Mouse (Mus musculus) liver, postnatal 0 days (tissue): ENCODE measurements at regions not wholly inside any gene's neighbourhood (a gene's known extent, or its start where the extent isn't known, plus 50 kb on each side); places are given as distances from the start of the nearest gene placed in this dataset.

Experiments used
- ATAC-seq: fragments of 200-750 bp; cut with Nextera tagmentation; 2 replicates; pipeline ENCODE4 v1.8.0; 2017; ENCODE audit warnings: mild to moderate bottlenecking, moderate library complexity
- DNase-seq: peaks from one replicate; pipeline ENCODE4 v3.0.0-alpha.2; 2016
- H3K27ac ChIP-seq: fragments of 300-500 bp; sonication (generic); 2 replicates; pipeline ENCODE4 v1.5.1; 2014; ENCODE audit warnings: antibody characterized with exemption, moderate library complexity, mild to moderate bottlenecking, low read depth
- H3K27me3 ChIP-seq: fragments of 300-500 bp; sonication (generic); 2 replicates; pipeline ENCODE4 v1.6.1; 2014; ENCODE audit warnings: low read length, control low read depth, mixed read lengths; ENCODE audit not compliant: insufficient read depth
- H3K36me3 ChIP-seq: fragments of 300-500 bp; sonication (generic); replicated peaks from 2 replicates; pipeline ENCODE4 v1.6.1; 2014; ENCODE audit warnings: mild to moderate bottlenecking, control low read depth, low read length, moderate library complexity, mixed read lengths; ENCODE audit not compliant: insufficient read depth
- H3K4me1 ChIP-seq: fragments of 300-500 bp; sonication (generic); 2 replicates; pipeline ENCODE4 v1.6.1; 2014; ENCODE audit warnings: antibody characterized with exemption, mild to moderate bottlenecking, control low read depth; ENCODE audit not compliant: insufficient read depth
- H3K4me2 ChIP-seq: fragments of 300-500 bp; sonication (generic); 2 replicates; pipeline ENCODE4 v1.6.1; 2014; ENCODE audit warnings: low read depth, mild to moderate bottlenecking, low read length, moderate library complexity, mixed read lengths
- H3K4me3 ChIP-seq: fragments of 300-500 bp; sonication (generic); 2 replicates; pipeline ENCODE4 v1.5.1; 2014; ENCODE audit warnings: low read depth, low read length
- H3K9ac ChIP-seq: fragments of 300-500 bp; sonication (generic); replicated peaks from 2 replicates; pipeline ENCODE4 v1.6.1; 2014; ENCODE audit warnings: mild to moderate bottlenecking, moderate library complexity
- H3K9me3 ChIP-seq: fragments of 300-500 bp; sonication (generic); 2 replicates; pipeline ENCODE4 v1.6.1; 2016; ENCODE audit warnings: mild to moderate bottlenecking, control low read depth, low read length, mixed read lengths
- CTCF ChIP-seq: sonication (generic); IDR thresholded peaks from 2 replicates; pipeline ENCODE4 v1.5.1; 2016; ENCODE audit warnings: antibody characterized with exemption, low read depth
- EP300 ChIP-seq: IDR thresholded peaks from 2 replicates; pipeline ENCODE4 v1.6.1; 2016; ENCODE audit warnings: antibody characterized with exemption, low read depth, mild to moderate bottlenecking
- WGBS: fragments of 180-500 bp; shearing (Covaris S2); extraction: QIAGEN DNeasy Blood & Tissue Kit; methylation state at CpG from one replicate; pipeline ENCODE4 v1.1.7; 2014; ENCODE audit not compliant: insufficient replicate concordance; 5-methylcytosine and 5-hydroxymethylcytosine counted together

DNA sequence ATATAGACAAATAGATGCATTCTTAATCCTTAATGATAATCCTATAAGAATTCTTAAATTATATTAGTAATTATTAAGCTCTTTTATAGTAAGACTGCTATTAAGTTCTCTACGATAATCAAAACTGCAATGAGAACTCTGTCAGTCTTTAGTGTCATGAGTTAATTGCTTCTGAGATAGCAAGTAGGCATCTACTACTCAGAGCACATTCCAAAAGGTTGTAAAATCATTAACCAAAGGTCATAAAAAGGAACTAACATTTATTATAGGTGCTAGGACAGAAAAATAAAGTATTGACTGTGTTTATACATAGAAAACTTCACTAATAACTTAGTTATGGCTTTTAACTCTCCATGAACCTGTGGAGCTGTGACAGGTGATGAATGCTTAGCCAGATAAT, 84.1 kb upstream of the Gm6657 start:
- Histone ChIP-seq H3K9ac (no peak overlapping the region), H3K27me3 (no peaks in the 10 kb centered on the region), H3K4me2 (no peak overlapping the region), H3K36me3 (no peaks in the 10 kb centered on the region), H3K4me1 (no peaks in the 10 kb centered on the region), H3K27ac (no peak overlapping the region), H3K4me3 (no peak overlapping the region), H3K9me3 (no peaks in the 10 kb centered on the region)
- TF ChIP-seq CTCF (no peak), EP300 (no peak)
- WGBS: 73% methylated on average over 1 of the region's 1 CpGs
- no peak for ATAC-seq
- no peak for DNase-seq

GRCm38 (mm10) chr12:78118131-78118530, 75.9 kb upstream of the Gm6657 start:
- WGBS: 59% methylated on average over 1 of the region's 1 CpGs

DNA sequence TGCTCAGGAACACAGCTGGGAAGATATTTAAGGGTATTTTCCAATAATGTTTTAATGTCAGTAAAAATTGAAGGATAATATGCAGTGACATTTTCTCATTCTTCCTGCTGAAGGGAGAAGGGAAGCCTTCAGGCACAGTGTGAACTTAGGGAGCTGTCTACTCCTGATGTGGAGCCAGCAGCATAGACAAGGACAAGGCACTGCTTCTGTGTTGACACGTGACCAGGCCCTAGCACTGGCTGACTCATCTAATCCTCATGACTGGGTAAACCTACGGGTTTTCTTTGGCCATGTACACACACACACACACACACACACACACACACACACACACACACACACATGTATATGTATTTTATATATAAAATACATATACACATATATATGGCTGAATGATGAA, 74.8 kb upstream of the Gm6657 start:
- TF ChIP-seq CTCF: no peak
- no peak for TF ChIP-seq EP300
- Histone ChIP-seq H3K27me3 (no peaks in the 10 kb centered on the region), H3K9me3 (no peaks in the 10 kb centered on the region), H3K4me2 (no peak overlapping the region), H3K27ac (no peak overlapping the region), H3K4me1 (no peaks in the 10 kb centered on the region), H3K9ac (no peak overlapping the region), H3K36me3 (no peaks in the 10 kb centered on the region), H3K4me3 (no peak overlapping the region)
- 60% methylated on average over 2 of the region's 2 CpGs for WGBS
- ATAC-seq: no peak
- DNase-seq: no peak

More at GRCm38 (mm10) chr12:78118131-78118530, 75.9 kb upstream of the Gm6657 start:
- no peak overlapping the region for H3K4me3 ChIP-seq
- H3K36me3 ChIP-seq: no peaks in the 10 kb centered on the region
- no peak overlapping the region for H3K27ac ChIP-seq
- no peak for ATAC-seq
- no peak overlapping the region for H3K9ac ChIP-seq
- no peak overlapping the region for H3K4me2 ChIP-seq
- H3K9me3 ChIP-seq: no peaks in the 10 kb centered on the region
- no peaks in the 10 kb centered on the region for H3K27me3 ChIP-seq
- TF ChIP-seq EP300 (no peak), CTCF (no peak)
- no peaks in the 10 kb centered on the region for H3K4me1 ChIP-seq
- no peak for DNase-seq

DNA sequence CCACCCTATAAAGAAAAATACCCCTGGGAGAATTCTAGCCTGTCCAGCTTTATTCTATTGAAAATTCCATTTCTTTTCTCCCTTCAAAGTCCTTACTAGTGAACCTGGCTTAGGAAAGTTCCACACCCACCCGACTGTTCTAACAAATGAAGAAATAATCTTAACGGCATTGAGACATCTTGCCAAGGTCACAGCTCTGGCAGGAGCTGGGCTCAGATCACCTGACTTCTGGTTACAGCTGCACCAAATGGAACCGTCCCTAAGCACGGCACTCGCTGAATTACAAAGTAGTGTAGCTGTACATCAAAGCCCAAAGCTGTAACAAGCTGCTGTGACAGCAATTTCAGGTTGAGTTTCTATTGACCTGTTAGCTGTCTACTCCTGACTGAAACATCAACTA, 74.2 kb upstream of the Gm6657 start:
- H3K27me3 ChIP-seq: no peaks in the 10 kb centered on the region
- H3K9ac ChIP-seq: no peak overlapping the region
- no peaks in the 10 kb centered on the region for H3K9me3 ChIP-seq
- H3K4me2 ChIP-seq: no peak overlapping the region
- no peaks in the 10 kb centered on the region for H3K36me3 ChIP-seq
- WGBS: 59% methylated on average over 5 of the region's 5 CpGs
- DNase-seq (no peak), ATAC-seq (no peak)
- no peak overlapping the region for H3K27ac ChIP-seq
- TF ChIP-seq CTCF (no peak), EP300 (no peak)
- H3K4me3 ChIP-seq: no peak overlapping the region
- no peaks in the 10 kb centered on the region for H3K4me1 ChIP-seq

DNA sequence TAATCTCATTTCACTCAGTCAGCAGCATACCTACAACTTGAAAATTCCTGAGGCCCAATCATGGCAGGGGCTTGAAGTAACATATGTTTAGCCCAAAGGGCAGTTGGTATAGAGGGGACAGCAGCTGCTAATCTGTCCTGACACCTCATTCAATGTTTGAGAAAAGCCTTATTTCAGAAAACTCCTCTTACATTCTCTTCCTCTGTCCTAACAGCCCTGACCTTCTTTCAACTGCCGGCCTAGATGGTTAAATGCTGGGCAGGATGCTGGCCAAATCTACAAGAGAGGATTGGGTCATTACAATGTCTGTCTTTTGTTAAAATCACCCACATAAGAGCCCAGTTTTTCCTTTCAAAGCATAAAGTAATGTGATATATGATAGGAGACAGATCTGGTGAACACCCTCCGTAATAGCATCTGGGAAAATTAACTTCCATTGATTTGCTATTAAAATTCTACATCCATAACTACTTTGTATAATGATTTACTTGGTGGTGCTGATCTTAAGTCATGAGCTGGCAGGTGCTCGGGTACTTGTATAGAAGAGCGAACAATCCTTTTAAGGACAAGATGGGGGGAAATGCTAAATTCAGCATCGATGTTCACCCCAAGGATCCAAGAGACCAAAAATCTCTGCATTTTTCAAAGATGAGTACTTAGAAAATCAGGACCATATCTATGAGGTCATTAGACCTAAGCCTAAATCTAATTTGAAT, 64.8 kb upstream of the Gm6657 start:
- Histone ChIP-seq H3K27me3 (no peaks in the 10 kb centered on the region), H3K4me2 (no peak overlapping the region), H3K36me3 (no peaks in the 10 kb centered on the region), H3K4me1 (0 out of 2 replicates have a peak, but pooled peaks cover 3% of the 10 kb centered on the region), H3K27ac (no peak overlapping the region), H3K4me3 (no peak overlapping the region), H3K9me3 (no peaks in the 10 kb centered on the region), H3K9ac (no peak overlapping the region)
- DNase-seq (no peak), ATAC-seq (no peak)
- 78% methylated on average over 5 of the region's 5 CpGs for WGBS
- no peak for TF ChIP-seq EP300
- TF ChIP-seq CTCF: no peak

- H3K27me3 ChIP-seq: no peaks in the 10 kb centered on the region
- TF ChIP-seq EP300: no peak
- TF ChIP-seq CTCF: no peak
- no peak overlapping the region for H3K4me2 ChIP-seq
- no peaks in the 10 kb centered on the region for H3K36me3 ChIP-seq
- no peaks in the 10 kb centered on the region for H3K9me3 ChIP-seq
- 0 out of 2 replicates have a peak, but pooled peaks cover 3% of the 10 kb centered on the region for H3K4me1 ChIP-seq
- H3K27ac ChIP-seq: no peak overlapping the region
- 49% methylated on average over 8 of the region's 8 CpGs for WGBS
- H3K9ac ChIP-seq: no peak overlapping the region
- DNase-seq (no peak), ATAC-seq (no peak)
- no peak overlapping the region for H3K4me3 ChIP-seq
Observed at GRCm38 (mm10) chr12:78132016-78132797, 61.8 kb upstream of the Gm6657 start.
